Mouse (Mus musculus): ENCODE results near the gene Immp2l.

DNA sequence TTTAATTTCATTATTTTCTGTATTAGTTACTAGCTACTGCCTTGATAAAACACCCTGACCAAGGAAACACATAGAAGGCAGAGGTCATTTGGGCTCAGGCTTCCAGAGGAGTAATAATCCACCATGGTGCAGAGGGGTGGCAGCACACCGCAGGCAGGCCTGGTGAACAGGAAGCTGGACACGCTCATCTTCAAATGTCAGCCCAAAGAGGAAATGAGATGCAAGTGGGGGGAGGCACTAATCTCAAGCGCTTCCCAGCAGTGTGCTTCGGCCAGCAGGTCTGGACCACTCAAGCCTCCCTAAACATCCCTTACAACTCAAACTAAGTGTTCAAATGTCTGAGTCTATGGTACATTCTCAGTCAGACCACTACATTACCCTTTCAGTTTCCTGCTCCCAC is 72.2 kb downstream of the Immp2l start:
- TF ChIP-seq CHD2 (IDR thresholded peaks at IDR 0.05; ENCODE audit: low read depth, low read length) (no peak), ZNF384 (IDR thresholded peaks at IDR 0.05; ENCODE audit: low read depth, low read length) (no peak), HCFC1 (IDR thresholded peaks at IDR 0.05; ENCODE audit: borderline replicate concordance, insufficient read depth, low read length) (no peak)

All from ES-E14 (cell line).